Mouse (Mus musculus) CD8-positive naive resting alpha-beta T cell, adult 2 months (primary cell): ENCODE measurements around the gene Snrnp35.
"Not testable (repeated sequence)": the region's sequence is repeated elsewhere in the genome, so short reads cannot be mapped to it uniquely, and the experiment has no call there.

Source experiments
- DNase-seq, 2 experiments: peaks; one replicate each; pipeline ENCODE4 v3.0.0; 2022; ENCODE audit warnings: low read depth in 2 of 2, low spot score in 2 of 2

Gene Snrnp35

GRCm38 (mm10) chr5:124499001-124499400, 16.1 kb downstream of the Snrnp35 start:
- DNase-seq, result no peak

GRCm38 (mm10) chr5:124500037-124500436, 17.1 kb downstream of the Snrnp35 start:
- not testable (repeated sequence) for DNase-seq

DNA sequence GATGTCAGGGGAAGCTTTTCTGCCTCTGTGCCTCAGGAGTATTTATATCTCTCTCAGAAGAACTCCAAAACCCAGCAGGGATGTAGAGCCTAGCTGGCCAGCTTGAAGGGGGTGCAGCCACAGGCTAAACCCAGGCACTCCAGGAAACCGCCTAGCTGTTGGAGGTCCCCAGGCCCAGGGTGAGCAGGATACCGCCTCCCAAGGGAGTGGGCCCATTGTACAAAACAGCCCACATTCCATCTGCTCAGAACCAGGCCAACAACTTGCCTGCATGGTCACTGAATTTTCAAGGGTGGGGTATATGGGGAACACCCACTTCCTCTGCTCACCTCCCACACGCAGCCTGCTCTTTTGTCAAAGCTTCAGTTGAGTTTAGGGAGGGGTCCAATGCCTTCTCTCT, 17.6 kb downstream of the Snrnp35 start:
- DNase-seq, result no peak

DNA sequence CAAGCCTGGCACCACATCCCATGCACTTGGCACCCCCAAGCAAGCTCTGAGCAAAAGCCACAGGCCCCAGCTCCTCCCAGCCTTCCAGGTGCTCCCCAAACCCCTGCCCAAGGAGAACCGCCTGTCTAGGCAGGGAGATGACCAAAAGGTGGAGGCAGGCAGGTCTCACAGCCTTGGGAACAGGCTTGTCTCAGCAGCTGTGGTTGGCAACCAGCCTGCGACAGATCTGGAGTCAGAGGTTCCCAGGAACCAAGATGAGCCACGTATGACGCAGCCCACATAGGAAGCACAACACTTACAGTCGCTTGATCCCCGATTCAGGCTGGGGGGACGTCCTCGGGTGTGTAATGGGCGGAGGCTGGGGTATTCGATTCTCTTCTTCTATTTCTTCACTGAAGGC, 18.6 kb downstream of the Snrnp35 start:
- DNase-seq, result no peak

GRCm38 (mm10) chr5:124503742-124504141, 20.8 kb downstream of the Snrnp35 start:
- no peak for DNase-seq

DNA sequence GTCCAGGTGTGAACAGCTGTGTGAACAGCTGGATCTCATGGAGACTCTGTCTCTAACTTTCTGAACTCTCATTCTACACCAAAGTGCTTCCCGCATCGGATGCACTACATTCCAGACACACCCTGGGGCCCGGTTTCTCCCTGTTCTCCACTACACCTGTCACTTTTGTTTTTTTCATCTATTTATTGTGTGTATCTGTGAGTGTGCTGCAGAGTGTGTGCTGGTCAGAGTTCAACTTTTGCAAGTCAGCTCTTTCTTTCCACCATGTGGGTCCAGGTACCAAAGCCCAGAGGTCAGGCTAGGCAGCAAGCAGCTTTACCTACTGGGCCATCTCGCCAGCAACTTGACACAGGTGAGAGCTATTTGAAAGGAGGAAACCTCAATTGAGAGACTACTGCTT, 22.3 kb downstream of the Snrnp35 start:
- no peak for DNase-seq

DNA sequence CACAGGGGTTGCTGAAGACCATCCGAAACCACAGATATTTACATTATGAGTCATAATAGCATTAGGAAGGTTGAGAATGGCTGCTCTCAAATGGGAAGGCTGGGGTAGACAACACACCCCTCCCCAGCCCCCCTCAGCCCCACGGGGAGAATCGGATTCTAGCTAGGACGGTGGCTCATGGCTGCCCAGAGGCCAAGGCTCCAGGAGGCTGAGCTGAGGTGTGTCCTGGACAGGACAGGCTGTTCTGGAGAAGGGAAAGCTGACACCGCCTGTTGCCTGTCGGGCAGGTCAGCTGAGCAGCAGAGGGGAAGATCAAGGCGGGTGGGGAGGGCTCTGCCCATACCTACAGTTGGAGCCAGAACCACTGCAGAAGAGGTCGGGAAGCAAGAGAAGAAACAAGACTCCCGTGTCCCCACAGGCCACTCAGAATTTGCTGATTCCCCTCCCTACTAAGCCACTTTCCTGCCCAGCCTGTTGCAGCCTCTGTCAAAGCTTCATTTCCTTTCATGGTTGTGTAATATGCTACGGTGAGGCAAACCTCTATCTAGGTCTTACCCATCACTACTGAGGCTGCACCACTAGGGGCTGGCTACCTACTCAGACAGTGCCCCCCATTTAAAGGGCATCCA, 23.9 kb downstream of the Snrnp35 start:
- no peak for DNase-seq

DNA sequence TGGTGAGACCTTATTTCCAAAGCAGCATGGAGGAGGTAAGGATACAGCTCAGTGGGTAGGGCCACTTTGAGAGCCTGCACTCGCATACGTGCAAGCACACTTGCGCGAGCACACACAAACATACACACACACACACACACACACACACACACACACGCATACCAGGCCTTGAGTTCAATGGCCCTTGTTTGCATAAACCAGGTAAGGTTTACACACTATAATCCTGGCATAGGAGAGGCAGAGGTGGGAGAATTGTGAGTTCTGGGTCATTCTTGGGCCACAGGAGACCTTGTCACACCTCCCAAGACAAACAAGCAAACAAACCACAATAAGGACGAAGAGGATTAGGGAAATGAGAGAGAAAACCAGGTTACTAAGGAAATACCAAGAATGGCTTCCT, 26.3 kb downstream of the Snrnp35 start:
- DNase-seq, result no peak

GRCm38 (mm10) chr5:124509742-124510237, 26.9 kb downstream of the Snrnp35 start:
- no peak for DNase-seq

DNA sequence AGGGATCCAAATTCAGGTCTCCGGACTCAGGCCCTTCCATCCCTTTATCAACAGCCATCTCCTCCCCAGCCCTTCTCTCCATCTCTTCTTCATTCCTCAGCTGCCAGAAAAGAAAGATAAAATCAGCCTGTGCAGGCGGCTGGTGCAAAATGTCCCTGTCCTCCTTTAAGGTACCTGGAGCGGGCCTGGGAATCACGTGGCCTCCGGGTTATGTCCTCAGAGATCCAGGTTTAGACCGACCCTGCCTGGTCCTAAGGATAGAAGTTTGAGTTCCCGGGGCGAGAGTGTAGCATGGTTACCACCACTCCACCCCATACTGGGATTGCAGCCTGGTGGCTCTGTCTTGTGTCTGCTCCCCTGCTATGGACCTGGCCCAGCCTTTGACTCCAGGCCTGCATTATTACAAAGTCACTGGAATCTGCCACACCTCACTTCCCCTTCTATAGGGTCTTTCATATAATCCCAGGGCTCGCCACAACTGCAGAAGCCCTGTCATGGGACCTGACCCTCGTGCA, 27.7 kb downstream of the Snrnp35 start:
- no peak for DNase-seq

- no peak for DNase-seq
These were observed 32.9 kb downstream of the Snrnp35 start for GRCm38 (mm10) chr5:124515789-124516188.

- DNase-seq, result no peak
These were observed 35.7 kb downstream of the Snrnp35 start for GRCm38 (mm10) chr5:124518648-124519047.

DNA sequence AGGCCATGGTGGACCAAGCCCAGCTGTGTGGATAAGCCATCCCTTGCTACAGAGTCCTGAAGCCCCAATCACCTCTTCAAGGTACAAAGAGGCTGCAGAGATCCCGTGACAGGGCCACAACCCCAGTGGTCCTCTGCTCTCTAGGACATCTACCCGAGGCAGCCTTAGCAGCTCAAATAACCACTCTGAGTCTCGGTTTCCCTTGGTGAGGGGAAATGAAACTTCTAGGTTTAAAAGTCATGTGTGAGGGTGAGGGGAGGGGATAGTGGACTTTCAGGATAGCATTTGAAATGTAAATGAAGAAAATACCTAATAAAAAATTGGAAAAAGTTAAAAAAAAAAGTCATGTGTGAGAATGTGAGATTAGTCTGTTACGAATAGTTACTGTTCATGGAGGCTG, 38.7 kb downstream of the Snrnp35 start:
- DNase-seq, result no peak

- DNase-seq, result no peak
These were observed 40.1 kb downstream of the Snrnp35 start for GRCm38 (mm10) chr5:124523032-124523431.

DNA sequence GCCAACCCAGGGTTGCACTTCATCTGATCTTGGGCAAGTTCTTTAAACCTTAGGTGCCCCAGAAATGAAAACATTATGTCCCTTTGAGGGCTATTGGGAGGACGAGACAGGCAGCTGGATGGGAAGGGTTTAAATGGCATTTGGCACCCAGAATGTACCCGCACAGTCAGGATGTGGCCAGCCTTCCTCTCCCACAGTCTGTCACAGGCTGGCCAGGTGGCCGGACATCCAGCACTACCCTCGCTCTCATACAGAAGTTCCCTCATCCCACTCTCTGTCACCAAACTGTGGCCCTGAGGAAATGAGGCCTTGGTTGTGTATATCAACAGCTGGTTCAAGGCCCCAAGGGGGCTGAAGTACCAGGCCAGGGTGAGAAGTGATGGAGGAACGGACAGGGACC, 42.0 kb downstream of the Snrnp35 start:
- no peak for DNase-seq

DNA sequence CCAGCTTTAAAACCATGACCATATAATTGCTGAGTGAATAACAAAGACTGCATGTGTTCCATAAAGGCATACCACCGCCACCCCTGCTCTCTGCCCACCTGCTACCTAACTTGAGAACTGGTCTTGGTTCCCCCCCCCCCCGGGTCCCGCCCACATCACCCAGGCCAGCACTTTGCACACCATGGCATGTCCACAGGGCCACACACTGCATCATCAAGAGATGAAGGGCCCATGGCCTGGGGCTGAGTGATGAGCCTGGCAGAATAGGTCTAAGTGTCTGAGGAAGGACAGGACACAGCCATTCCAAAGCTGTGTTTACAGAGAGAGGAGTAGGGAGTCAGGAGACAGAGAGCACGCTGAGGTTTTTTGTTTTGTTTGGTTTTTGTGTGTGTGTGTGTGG, 45.4 kb downstream of the Snrnp35 start:
- no peak for DNase-seq

GRCm38 (mm10) chr5:124528791-124529190, 45.9 kb downstream of the Snrnp35 start:
- DNase-seq, result no peak

GRCm38 (mm10) chr5:124529191-124529651, 46.3 kb downstream of the Snrnp35 start:
- DNase-seq, result no peak

DNA sequence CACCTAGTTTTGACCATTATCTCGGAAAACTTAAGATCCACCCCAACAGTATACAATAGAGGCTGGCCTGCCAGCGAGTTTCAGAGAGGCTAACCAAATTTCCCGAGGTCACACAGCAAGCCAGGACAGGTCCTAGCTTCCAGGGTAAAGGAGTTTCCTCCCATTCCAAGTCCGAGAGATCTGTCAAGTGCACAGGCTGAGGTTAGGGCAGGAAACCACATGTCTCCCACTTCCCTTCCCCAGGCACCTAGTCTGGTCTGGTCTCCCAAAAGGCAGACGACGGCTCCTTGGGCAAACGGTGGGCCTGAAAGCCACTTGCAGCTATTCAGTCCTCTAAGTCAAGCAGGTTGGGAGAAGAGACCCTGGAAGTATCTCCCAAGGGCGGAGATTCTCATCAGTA, 46.8 kb downstream of the Snrnp35 start:
- DNase-seq, result no peak

DNA sequence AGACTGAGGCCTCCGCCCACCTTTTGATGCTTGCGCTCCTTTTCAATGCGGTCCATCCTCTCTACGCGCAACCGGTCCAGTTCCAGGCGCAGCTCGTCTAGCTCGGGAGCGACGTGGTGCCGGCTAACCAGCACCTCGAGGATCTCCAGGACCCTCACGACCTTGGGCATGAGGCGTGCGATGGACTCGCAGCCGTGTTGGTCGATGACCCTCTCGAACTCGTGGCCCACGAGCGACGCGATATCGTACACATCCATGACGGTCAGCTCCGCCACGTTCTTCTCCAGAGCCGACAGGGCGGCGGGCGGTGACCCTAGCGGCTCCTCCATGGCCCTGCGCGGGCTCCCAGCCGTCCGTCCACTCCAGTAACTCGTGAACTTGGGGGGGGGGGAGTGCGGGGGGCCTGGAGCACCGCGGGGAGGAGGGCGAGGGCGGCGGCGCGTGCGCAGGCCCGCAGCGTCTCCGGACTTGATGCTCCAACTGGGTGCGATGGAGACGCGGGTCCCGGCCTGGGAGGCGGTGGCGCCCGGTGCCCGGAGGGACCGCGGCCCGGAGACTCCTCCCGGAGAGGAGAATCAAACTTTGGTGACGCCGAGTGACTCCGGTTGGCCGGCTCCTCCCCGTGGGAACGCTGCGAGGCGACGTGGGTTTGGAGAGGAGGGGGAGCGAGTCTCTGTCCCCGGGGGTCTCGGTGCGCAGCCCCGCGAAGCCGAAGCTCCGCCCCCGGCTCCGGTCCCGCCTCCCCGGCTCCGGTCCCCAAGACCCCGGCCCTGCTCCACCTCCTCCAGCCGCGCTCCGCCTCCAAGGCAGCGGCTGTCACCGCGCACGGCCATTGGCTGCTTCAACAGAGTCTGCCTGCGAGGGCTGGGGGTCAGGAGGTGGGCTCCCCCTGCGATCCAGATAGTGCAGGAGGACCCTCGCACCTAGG, 48.0 kb downstream of the Snrnp35 start, which contains the start of gene Rilpl1:
TSS of gene Rilpl1 (minus strand) at position 737 of the 928 bp plus-strand sequence.
- DNase-seq, result peak; percentile 11 to 18

DNA sequence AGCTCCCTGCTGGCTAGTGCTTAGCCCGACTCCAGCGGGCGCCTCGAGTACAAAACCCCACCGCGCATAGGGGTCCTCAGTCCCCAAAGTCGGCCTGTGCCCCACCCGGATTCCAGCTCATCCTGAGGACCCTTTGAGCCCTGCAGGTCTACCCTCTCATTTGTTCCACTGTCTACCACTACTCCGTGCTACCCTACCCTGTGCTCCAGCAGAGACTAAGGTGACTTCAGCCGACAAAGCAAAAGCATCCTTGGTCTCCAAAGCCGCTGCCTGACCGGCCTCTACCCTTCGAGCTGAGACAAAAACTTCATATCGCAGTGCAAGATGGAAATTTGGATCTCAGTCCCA, 48.6 kb downstream of the Snrnp35 start:
- DNase-seq, result no peak

- no peak for DNase-seq
These were observed 49.5 kb downstream of the Snrnp35 start for GRCm38 (mm10) chr5:124532451-124532850.
